ENCODE assay signal across 14 mouse cellular contexts in the genomic region with DNA sequence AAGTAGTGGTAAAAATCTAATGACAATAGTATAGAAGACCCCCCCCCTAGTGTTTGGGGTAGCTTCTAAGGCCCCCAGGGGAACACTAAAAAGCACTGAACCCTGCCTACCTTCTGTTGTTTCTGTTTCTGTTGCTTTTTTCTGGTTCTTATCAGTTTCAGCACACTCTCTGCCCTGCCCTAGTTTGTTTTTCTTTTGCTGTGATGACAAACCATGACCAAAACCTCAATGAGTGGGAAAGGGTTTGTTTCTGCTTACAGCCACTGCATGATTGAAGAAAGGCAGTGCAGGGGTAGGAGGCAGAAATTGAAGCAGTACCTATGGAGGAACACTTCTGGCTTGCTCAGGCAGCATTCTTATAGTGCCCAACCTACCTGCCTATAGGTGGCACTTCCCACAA.
DNase-seq lines count a peak whose midpoint lies in the region; ATAC-seq and TF ChIP-seq lines count a peak whose summit lies in the region.
"Had no signal": no experiment of that assay in that cellular context is flagged by ENCODE, and none has a peak within 500 bp of the region (broad histone marks: within the 10 kb centered on the region; RNA-seq: fewer than 3 reads in every experiment).

No protein-coding gene starts in this region.

- no peak for TF ChIP-seq CTCF in bone marrow, adult 2 months (IDR thresholded peaks at IDR 0.05; ENCODE audit: control insufficient read depth, insufficient read depth, low read length)

- DNase-seq in liver: peak; percentile 33
- peak; percentile 8 for DNase-seq in naive thymus-derived CD4-positive, alpha-beta T cell, adult 2 months (ENCODE audit: low read depth)
- DNase-seq in gastrocnemius, postnatal 25 days: no peak
- no peak for DNase-seq in frontal cortex, postnatal 10 days (ENCODE audit: low spot score in 2 of 2)
- DNase-seq: adrenal gland, postnatal 25 days; cerebellum, adult 2 months; heart, adult 11 months; heart, postnatal 10 days; right cerebral cortex, adult 18-20 months had no signal

- no peaks in the 10 kb centered on the region for H3K27me3 ChIP-seq in megakaryocyte, embryonic 14.5 days (replicated peaks)

- peaks cover 87% of the 10 kb centered on the region for H3K4me1 ChIP-seq in megakaryocyte, embryonic 14.5 days
- H3K4me1 ChIP-seq in bone marrow, adult 2 months (ENCODE audit: control insufficient read depth, insufficient read depth, low read length): peaks cover 2% of the 10 kb centered on the region

- H3K36me3 ChIP-seq in megakaryocyte, embryonic 14.5 days (replicated peaks; ENCODE audit: low read length): no peaks in the 10 kb centered on the region

- no peaks in the 10 kb centered on the region for H3K9me3 ChIP-seq in megakaryocyte, embryonic 14.5 days

- no peak for ATAC-seq in megakaryocyte, adult 5-6 weeks (ENCODE audit: poor library complexity, severe bottlenecking)

- no peak for TF ChIP-seq POLR2A in bone marrow, adult 2 months (IDR thresholded peaks at IDR 0.05; ENCODE audit: borderline replicate concordance, control insufficient read depth, low read depth, low read length)

- H3K4me3 ChIP-seq in megakaryocyte, embryonic 14.5 days (replicated peaks): peak overlapping the region; percentile 75
- no peak overlapping the region for H3K4me3 ChIP-seq in bone marrow, adult 2 months (replicated peaks; ENCODE audit: control insufficient read depth, low read depth, low read length)

- peak overlapping the region; percentile 58; the same call in 1 of the 2 replicates for H3K27ac ChIP-seq in bone marrow, adult 2 months (ENCODE audit: control insufficient read depth, insufficient read depth, low read depth, low read length, poor library complexity)
- H3K27ac ChIP-seq: kidney, postnatal 0 days; macrophage had no signal

Comparison
In these comparisons a context has a peak if more than half of its experiments do, and no peak if none do; other contexts are left out.
1. DNase-seq: peak in liver (single experiment) and naive thymus-derived CD4-positive, alpha-beta T cell, adult 2 months (single experiment); none in gastrocnemius, postnatal 25 days (single experiment) and frontal cortex, postnatal 10 days (0 of 2).